Mouse (Mus musculus): ENCODE data around the gene Apbb2.

- no peak for TF ChIP-seq CTCF (IDR thresholded peaks at IDR 0.05; ENCODE audit: control insufficient read depth, insufficient read depth, insufficient read length)
- no peak for TF ChIP-seq MAX (IDR thresholded peaks at IDR 0.05)
- no peak for TF ChIP-seq USF1 (IDR thresholded peaks at IDR 0.05; ENCODE audit: low read depth)
- TF ChIP-seq MYOD1 (IDR thresholded peaks at IDR 0.05; ENCODE audit: control insufficient read depth, insufficient read length, low read depth) = no peak
Observed at GRCm38 (mm10) chr5:66360739-66361138, 257.8 kb downstream of the Apbb2 start.
